Mouse (Mus musculus) heart, adult 2 months (tissue): ENCODE measurements around the gene Arl13a. TPM values are rescaled to one million over a fixed set of nuclear protein-coding genes. Genes with fewer than 3 reads are reported as not detected.
A peak's percentile ranks its signal among the peaks of the same experiment; 100 is the strongest.

ENCODE experiments used
- DNase-seq, 2 experiments: peaks; one replicate each; pipeline ENCODE4 v3.0.0; 2021
- H3K27ac ChIP-seq: fragments of 200-600 bp; 2 replicates; pipeline ENCODE4 v1.8.1; 2022
- H3K27me3 ChIP-seq: fragments of 200-500 bp; 2 replicates; pipeline ENCODE4 v1.6.1; 2012; ENCODE audit warnings: mild to moderate bottlenecking, low read length, inconsistent platforms, mixed read lengths; ENCODE audit not compliant: control insufficient read depth, insufficient read depth
- H3K36me3 ChIP-seq: fragments of 200-500 bp; 2 replicates; pipeline ENCODE4 v1.6.1; 2012; ENCODE audit warnings: low read length, inconsistent platforms; ENCODE audit not compliant: control insufficient read depth, insufficient read depth
- H3K4me1 ChIP-seq: fragments of 200-500 bp; 2 replicates; pipeline ENCODE4 v1.6.1; 2011; ENCODE audit warnings: low read length; ENCODE audit not compliant: control insufficient read depth, insufficient read depth
- H3K4me3 ChIP-seq: fragments of 200-600 bp; 2 replicates; pipeline ENCODE4 v1.8.1; 2022
- H3K79me2 ChIP-seq: fragments of 200-500 bp; replicated peaks from 2 replicates; pipeline ENCODE4 v1.6.1; 2012; ENCODE audit warnings: mild to moderate bottlenecking, inconsistent platforms, low read length, moderate library complexity, mixed read lengths; ENCODE audit not compliant: control insufficient read depth, insufficient read depth
- H3K9ac ChIP-seq: fragments of 200-500 bp; 2 replicates; pipeline ENCODE4 v1.6.1; 2012; ENCODE audit warnings: low read depth, mild to moderate bottlenecking, control low read depth, inconsistent platforms, low read length, mixed read lengths
- CTCF ChIP-seq: fragments of 200-600 bp; IDR thresholded peaks from 2 replicates; pipeline ENCODE4 v1.8.1; 2022; ENCODE audit warnings: antibody characterized with exemption, mild to moderate bottlenecking, moderate library complexity
- EP300 ChIP-seq: fragments of 200-500 bp; IDR thresholded peaks from 2 replicates; pipeline ENCODE4 v1.6.1; 2011; ENCODE audit warnings: low read depth, low read length, control low read depth; ENCODE audit not compliant: insufficient read depth
- POLR2A ChIP-seq: fragments of 200-500 bp; IDR thresholded peaks from 2 replicates; pipeline ENCODE4 v1.6.1; 2011; ENCODE audit warnings: mild to moderate bottlenecking, low read depth, low read length, control low read depth; ENCODE audit not compliant: insufficient read depth
- WGBS: fragments of 180-500 bp; shearing (Covaris S2); methylation state at CpG from one replicate; pipeline ENCODE4 v1.1.7; 2018; 5-methylcytosine and 5-hydroxymethylcytosine counted together
- intact Hi-C: fragments of 180-260 bp; cut with DNase I; formaldehyde crosslinking; loops from one replicate; pipeline ENCODE4 v1.15.1; 2025
- polyA plus RNA-seq: library from polyadenylated mRNA; depleted of rRNA; stranded (reverse); fragments of >200 nt; gene quantifications from 2 replicates; pipeline ENCODE4 v1.2.3, GENCODE M21; 2012; rRNA removed
- total RNA-seq, 2 experiments: library from RNA; stranded (reverse); gene quantifications; 2 replicates each; pipeline ENCODE4 v1.2.3; 2021

Gene Arl13a
- total and polyA plus RNA-seq, 3 experiments, result not detected

GRCm38 (mm10) chrX:134245946-134246345 is 58.6 kb downstream of the Arl13a start:
- no peak for DNase-seq

GRCm38 (mm10) chrX:134248202-134248601 is 60.9 kb downstream of the Arl13a start:
- peak in 1 of 2 experiments; percentile 3 for DNase-seq
- no peak overlapping the region for H3K4me3 ChIP-seq
- H3K27me3 ChIP-seq, result no peaks in the 10 kb centered on the region
- 26% methylated on average over 2 of the region's 2 CpGs for WGBS
- no peaks in the 10 kb centered on the region; the same call in 1 of the 2 replicates for H3K4me1 ChIP-seq
- no peaks in the 10 kb centered on the region for H3K36me3 ChIP-seq
- intact Hi-C loops, result no loop called here
- no peak overlapping the region for H3K27ac ChIP-seq
- no peak overlapping the region for H3K9ac ChIP-seq
- no peaks in the 10 kb centered on the region for H3K79me2 ChIP-seq
- no peak for TF ChIP-seq POLR2A
- no peak for TF ChIP-seq EP300
- TF ChIP-seq CTCF, result no peak

More at GRCm38 (mm10) chrX:134245946-134246345, 58.6 kb downstream of the Arl13a start:
- no peak overlapping the region for H3K4me3 ChIP-seq
- no peaks in the 10 kb centered on the region for H3K36me3 ChIP-seq
- no peak for TF ChIP-seq EP300
- no peak for TF ChIP-seq POLR2A
- TF ChIP-seq CTCF, result no peak
- intact Hi-C loops, result no loop called here
- H3K27ac ChIP-seq, result no peak overlapping the region
- H3K27me3 ChIP-seq, result no peaks in the 10 kb centered on the region
- H3K4me1 ChIP-seq, result no peaks in the 10 kb centered on the region; the same call in 1 of the 2 replicates
- H3K79me2 ChIP-seq, result no peaks in the 10 kb centered on the region
- no peak overlapping the region for H3K9ac ChIP-seq
- 88% methylated on average over 10 of the region's 10 CpGs for WGBS

Other genes starting within 250 kb of the Arl13a start
- 1 to 10 TPM; 1.3 to 3.1 TPM for gene Sytl4, start 205.7 kb upstream of the Arl13a start, total RNA-seq
- gene Sytl4, start 205.7 kb upstream of the Arl13a start, polyA plus RNA-seq, result 0.68 and 0.85 TPM in 2 replicates
- 10 to 100 TPM; 11.2 to 11.7 TPM for gene Cstf2, start 128.3 kb upstream of the Arl13a start, total RNA-seq
- gene Cstf2, start 128.3 kb upstream of the Arl13a start, polyA plus RNA-seq, result 6.3 and 9.5 TPM in 2 replicates
- gene Xkrx, start 25.4 kb upstream of the Arl13a start, total RNA-seq, result 1 to 10 TPM in 1 of 2 experiments, under 1 TPM in 1; 0.60 to 1.3 TPM
- gene Xkrx, start 25.4 kb upstream of the Arl13a start, polyA plus RNA-seq, result 1.00 and 1.7 TPM in 2 replicates
- under 1 TPM in 1 of 2 experiments, not detected in 1; 0.34 TPM for gene Nox1, start 34.5 kb downstream of the Arl13a start, total RNA-seq
- gene Nox1, start 34.5 kb downstream of the Arl13a start, polyA plus RNA-seq, result not detected in 2 replicates
- 10 to 100 TPM; 37.9 to 57.6 TPM for gene Trmt2b, start 89.5 kb downstream of the Arl13a start, total RNA-seq
- gene Trmt2b, start 89.5 kb downstream of the Arl13a start, polyA plus RNA-seq, result 26.0 and 56.7 TPM in 2 replicates
- 1 to 10 TPM; 3.4 to 3.7 TPM for gene Tmem35a, start 107.7 kb downstream of the Arl13a start, total RNA-seq
- 3.9 and 5.3 TPM in 2 replicates for gene Tmem35a, start 107.7 kb downstream of the Arl13a start, polyA plus RNA-seq
- under 1 TPM; 0.10 to 0.48 TPM for gene Cenpi, start 120.6 kb downstream of the Arl13a start, total RNA-seq
- gene Cenpi, start 120.6 kb downstream of the Arl13a start, polyA plus RNA-seq, result 0.12 and 0.21 TPM in 2 replicates
- gene Drp2, start 217.1 kb downstream of the Arl13a start, total RNA-seq, result under 1 TPM; 0.10 to 0.36 TPM
- gene Drp2, start 217.1 kb downstream of the Arl13a start, polyA plus RNA-seq, result 0.27 and 0.50 TPM in 2 replicates